Mouse (Mus musculus) kidney, postnatal 14 days (tissue): Measurements from ENCODE around the gene Mrpl45.

ENCODE experiments used
- DNase-seq: peaks from one replicate; pipeline ENCODE4 v3.0.0; 2022; ENCODE audit warnings: mixed read lengths

The Mrpl45 gene

DNA sequence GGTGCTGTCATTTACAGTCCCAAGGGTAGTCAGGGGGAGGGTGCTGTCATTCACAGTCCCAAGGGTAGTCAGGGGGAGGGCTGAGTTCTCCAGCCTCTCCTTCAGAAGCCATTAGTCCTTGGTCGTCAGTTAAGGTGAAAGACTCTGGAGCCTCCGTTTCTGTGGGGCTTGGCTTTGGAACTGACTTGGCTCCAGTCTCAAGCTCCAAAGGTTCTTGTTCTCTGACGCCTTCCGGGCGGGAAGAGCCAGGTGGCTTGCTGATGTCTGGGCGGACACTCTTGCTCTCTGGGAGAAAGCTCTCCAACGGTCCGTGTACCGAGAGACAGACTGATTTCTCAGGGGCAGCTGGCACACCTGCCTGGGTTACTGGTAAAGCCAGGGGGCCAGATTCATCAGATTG is 18.9 kb downstream of the Mrpl45 start:
- no peak for DNase-seq

DNA sequence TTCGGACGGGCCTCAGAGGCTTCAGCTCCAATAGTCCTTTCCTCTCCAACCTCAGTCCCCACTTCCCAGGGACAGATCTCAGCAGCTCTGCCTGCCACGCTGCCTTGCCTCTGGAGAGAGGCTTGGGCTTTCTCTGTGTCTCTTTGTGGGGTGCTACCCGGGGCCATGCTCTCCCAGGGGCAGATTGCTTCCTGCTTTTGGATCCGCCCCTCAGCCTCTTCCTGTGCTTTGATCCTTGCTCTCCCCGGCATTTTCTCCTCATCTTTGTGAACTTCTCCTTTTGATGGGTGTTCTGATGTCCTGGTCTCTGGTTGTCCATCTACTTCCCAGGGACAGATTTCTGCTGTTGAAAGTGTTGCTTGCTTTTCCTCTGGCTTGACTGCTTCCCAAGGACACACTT is 20.7 kb downstream of the Mrpl45 start:
- no peak for DNase-seq

DNA sequence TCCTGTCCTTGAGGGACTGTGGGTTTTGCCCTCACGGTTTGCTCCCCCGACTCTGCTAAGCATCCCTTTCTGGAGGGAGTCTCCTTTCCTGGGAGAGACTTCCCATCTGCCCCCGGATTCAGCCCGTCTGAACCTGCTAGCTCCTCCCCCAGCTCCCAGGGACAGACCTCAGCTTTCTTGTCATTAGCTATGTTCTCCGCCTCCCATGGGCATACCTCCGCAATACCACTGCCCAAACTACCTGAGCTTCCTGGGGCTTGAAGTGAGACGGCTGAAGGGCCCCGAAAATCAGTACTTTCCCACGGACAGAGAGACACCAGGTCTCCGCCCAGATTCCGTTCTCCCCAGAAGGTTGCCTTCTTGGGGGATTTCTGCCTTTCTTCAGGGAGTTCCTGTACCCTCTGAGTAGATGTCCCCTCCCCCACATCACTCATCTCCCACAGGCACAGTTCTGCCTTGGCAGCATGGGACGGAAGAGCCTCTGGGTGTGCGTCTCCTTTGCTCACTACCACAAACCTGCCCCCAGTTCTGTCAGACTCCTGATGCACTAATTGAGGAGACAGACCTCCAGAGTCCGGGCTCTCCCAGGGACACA is 21.3 kb downstream of the Mrpl45 start:
- DNase-seq, result no peak

DNA sequence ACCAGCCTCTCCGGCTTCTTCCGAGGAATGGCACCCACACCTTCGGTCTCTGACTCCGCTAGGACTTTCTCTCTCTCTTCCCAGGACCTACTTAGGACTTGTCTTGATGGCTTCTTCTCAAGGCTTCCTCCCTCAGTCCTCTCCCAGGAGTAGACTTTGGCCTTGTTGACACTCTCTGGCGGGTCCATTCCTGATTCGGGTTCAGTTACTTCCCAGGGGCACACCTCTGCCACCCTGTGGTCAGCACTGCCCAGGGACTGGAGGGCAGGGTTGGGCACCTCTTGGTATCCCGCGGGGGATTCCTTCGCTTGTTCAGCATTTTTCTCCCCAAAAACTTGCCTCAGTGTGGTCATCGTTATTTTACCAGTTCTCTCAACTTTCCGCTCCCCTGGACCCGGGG is 21.8 kb downstream of the Mrpl45 start:
- peak; percentile 26 for DNase-seq

DNA sequence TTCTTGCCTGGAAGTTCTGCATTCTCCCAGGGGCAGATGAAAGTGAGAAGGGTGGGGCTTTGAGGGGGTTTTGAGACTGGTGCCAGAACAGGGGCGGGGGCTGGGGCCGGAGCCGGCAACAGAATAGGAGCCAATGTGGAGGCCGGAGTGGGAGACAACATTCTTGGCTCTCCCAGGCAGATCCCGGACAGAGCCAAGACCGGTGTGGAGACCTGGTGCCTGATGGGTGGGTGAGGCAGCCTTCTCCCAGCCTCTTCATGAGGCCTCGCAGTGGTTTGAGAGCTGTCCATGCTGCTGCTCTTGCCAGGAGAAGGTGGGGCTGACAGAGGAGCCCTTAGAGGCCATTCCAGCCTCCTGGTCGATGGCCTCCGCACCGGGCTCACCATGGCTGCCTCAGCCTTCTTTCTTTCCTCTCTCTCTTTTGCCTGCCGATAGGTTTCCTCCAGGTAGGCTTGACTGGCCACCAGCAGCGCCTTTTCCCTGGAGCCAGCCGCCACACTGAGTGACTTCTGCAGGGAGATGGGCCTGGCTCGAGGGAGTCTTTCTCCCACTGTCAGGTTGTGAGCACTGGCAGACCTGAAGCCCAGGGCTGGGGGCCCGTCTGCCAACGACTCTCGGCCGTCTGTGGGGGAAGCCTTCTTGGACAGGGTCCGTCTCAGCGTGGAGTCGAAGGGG is 22.9 kb downstream of the Mrpl45 start:
- no peak for DNase-seq

DNA sequence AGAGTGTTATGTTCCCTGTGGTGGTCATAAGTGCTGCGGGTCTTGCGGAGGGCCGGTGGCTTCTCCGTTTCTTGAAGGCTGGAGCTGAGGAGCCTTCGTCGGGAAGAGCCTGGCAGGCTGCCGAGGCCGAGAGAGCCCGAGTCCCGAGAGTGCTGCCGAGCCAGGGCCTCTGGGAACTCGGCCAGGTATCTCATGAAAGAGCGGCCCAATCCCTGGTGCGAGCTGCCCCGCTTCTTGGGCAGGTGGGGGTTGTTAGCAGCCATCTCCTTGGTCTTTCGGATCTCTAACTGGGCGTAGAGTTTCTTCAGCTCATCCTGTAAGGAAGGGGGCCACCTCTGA is 23.4 kb downstream of the Mrpl45 start:
- DNase-seq, result peak; percentile 85

DNA sequence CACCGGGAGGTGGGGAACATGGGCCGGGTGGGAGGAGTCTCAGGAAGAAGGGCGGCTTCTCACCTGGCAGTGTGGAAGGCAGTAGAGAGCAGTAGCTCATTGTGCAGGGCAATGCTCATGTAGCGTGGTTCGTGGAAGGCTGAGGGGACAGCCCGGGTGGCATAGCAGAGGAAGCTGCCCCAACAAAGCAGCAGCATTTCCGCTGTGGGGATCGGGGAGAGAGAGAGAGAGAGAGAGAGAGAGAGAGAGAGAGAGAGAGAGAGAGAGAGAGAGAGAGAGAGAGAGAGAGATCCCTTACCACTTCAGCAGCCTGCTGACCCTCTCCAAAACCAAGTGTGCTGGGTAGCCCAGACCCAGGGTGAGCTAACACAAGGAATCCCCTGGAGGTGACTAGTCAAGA is 27.7 kb downstream of the Mrpl45 start:
- DNase-seq, result no peak

DNA sequence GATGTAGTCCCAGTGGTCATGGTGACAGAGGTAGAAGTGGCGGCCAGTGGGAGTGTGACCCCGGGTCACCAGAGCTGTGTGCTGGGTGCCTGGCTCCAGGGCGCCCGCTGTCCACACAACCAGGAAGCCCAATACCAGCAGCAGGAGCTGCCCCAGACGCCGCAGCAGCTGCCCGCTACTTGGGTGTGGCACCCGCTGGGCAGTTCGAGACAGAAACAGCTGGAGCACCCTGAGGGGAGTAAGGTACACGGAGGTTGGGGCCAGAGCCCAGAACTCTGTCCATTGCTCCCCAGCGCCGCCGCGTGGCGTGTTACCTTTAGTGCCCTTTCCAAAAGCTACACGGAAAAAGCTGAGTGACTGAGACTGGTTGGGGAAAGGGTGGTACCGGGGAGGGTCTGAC is 28.1 kb downstream of the Mrpl45 start:
- DNase-seq, result peak; percentile 30

DNA sequence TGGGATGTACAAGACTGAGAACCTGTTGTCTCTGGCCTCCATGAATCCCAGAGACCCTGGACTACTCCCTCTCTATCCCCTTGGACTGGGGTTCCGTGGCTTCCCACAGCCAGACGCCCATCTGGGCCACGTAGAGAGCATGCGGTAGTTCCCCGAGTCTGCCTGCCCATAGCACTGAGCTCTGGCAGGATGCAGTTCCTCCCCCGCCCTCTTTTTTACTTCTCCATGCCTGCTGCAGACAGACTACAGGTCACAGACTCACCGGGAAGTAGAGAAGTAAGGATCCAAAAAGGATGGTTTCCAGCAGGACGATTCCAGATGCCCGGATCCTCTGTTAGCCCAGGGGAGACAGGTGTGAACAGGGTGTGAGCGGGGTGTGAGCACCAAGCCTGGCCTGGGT is 29.9 kb downstream of the Mrpl45 start:
- no peak for DNase-seq

DNA sequence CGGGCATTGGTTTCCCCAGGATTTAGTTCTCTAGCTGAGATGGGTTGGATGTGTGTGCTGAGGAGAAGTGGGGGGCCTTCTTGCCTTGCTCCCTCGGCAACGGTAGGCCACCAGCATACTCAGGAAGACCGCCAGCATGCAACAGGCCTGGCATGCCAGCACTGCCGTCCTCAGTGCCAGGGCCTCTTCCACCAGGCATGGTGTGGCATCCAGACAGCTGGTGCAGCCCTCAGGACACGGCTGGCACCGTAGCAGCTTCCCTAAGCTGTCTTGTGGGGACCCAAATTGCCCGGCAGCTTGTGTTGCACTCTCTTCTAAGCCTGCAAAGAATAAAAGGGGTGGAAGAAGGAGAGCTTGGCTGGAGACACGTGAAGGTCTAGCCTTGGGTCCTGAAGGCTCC is 30.9 kb downstream of the Mrpl45 start:
- DNase-seq, result no peak

DNA sequence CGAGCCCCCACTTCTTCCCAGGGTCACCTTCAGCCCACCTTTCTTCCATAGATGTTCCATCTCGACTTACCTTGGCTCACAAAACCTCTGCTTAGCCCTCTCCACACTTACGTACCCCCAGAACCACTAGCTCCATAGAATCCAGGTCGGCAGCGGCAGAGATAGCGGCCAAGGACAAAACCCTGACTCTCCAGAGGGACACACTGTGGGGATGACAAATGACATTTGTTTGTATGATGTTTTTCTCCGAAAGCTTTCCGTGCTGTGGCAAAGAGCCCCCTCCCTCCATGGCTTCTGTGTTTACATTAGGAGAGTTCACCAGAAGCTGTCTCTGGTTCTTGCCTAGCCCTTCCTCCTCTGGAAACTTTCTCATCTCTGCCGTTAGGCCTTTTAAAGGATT is 31.8 kb downstream of the Mrpl45 start:
- DNase-seq, result no peak

DNA sequence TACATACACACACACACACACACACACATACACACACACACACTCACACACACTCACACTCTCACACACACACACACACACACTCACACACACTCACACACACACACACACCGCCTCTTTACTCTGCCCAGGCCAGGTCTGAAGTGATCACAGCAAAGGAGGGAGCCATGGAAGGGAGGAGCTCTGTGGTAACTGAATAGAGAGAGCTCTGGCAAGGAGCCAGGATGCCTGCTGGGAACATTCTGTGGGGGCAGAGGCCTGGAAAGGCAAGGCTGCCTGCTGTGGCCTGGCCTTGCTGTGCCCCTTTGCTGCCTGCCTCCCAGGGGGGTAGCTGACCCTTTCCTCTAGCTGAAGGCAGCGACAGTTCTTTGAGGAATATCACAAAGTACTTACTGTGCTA is 34.5 kb downstream of the Mrpl45 start:
- DNase-seq, result peak; percentile 91

DNA sequence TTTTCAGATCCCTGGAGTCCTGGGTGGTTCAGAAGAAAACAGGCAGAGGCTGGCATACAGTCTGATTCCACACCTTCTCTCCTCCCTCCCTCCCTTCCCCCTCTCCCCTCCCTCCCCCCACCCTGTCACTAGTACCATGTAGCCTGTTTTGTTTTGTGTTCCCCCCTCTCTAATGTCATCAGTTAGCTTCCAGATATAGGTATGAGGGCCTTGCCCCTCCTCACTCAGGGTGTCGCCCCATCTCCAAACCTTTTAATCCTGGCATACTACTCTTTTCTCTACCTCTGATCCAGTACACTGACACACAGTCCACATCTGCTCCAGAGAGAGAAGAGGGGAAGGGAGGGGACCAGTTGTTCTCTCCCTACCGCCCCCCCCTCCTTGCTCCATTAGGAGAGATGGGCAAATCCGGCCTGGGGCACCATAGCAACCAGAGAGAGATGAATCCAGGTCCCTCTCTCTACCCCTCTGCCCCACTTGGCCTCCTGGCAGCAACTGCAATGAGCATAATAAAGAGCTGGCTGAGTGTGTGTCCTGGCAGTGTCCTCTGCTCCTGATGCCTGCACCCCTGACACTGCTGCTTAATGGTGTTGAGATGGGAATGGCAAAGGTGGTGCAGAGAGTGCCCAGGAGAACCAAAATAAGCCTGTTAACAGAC is 36.6 kb downstream of the Mrpl45 start, which contains the start of gene Gpr179:
TSS of gene Gpr179 (minus strand) at position 51 of the 658 bp plus-strand sequence.
- no peak for DNase-seq

DNA sequence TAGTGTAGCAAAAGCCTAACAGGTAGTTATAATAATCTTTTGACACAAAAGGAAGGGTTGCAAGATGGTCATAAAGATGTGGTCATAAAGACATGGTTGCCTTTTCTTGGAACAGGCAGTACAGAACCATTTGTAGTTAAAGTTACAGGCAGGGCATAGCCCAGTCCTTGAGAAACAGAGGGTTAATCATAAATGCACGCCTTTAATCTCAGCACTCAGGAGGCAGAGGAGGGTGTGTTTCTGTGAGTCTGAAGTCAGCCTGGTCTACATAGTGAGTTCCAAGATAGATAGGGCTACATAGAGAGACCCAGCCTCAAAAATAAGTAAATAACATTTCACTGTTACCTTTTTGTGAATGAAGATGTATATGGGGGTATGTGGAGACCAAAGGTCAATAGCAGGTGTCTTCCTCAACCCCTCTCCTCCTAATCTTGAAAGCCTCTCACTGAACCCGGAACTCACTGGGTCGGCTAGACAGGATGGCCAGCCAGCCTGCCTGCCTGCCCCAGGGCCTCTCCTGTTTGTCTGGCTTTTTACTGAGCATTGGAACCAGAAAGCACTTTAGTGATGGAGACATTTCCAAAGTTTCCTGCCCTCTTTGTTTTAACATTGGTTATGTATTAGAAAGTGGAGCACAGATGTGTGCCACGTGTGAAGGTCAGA is 37.5 kb downstream of the Mrpl45 start:
- no peak for DNase-seq

DNA sequence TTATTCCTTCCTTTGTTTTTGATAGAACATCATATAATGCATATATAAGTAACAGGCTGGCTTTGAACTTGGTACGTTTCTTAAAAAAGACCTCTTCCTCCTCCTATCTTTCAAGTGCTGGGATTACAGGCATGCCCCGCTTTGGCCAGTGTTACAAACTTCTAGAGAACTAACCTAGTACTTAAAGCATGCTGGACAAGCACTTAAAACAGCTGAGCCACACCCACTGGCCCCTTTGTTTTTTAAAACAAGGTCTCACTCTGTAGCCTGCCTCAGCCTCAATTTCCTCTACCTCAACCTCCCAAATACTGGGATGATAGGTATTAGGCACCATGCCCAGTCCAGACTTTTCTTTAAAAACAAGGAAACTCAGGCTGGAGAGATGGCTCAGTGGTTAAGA is 39.1 kb downstream of the Mrpl45 start:
- DNase-seq, result no peak

DNA sequence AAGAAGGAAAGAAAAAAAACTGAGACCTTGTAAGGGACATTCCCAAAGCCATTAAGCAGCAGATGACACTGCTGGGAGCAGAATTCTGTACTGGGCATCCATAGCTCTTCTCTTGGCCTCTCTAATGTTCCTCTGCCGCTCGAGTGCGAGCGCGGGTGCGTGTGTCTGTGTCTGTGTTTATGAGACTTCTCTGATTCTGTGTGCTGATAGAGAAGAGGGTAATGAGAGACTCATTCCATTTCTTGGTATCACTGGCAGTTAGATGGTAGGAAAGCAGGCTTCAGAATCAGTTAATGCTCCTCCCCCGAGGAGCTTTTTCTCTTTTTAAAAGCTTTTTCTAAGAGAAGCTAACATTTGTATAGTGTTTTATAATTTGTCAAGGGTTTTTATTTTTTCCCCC is 39.7 kb downstream of the Mrpl45 start:
- no peak for DNase-seq

DNA sequence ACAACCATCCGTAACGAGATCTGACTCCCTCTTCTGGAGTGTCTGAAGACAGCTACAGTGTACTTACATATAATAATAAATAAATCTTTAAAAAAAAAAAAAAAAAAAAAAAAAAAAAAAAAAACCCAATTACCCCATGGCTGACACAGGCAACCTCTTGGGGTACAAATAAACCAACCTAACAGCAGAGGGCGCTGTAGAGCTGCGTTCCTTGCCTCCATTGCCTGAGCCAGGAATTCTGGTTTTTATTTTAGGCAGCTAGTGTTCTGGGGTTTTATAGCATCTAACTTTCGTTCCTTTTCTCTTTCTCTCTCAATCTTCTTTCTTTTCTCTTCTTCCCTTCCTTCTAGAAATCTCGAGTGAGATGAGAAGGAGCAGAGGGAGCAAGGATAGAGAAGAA is 42.1 kb downstream of the Mrpl45 start:
- peak; percentile 86 for DNase-seq

DNA sequence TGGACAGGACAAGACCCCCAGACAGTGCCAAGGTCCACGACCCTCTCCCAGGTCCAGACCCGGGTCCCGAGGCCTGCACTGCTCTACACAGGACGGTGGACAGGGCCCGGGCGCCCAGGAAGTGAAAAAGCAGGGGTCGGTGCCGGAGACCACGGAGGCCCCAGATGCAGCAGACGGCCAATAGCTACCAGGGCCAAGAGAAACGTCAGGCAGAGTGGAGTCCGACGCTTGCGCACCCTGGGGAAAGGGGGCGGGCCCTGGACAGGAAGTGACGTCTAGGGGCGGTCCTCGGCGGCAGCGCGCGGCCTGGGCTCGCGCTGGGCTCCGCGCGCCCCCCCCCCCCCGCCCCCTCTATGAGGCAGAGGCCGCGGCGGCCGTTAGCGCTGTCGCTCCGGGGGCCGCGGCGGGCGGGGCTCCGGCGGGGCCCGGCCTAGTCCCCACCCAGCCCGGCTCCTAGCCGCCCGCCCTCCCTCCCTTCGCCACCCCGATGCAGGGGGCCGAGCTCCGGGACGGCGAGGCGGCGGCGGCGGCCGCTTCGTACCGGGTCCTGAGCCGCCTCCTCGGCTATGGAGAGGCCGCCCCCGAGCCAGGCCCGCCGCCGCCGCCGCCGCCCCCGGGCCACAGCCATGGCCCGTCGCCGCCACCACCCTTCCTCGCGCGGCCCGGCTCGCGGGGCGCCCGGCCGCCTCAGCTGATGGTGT is 46.6 kb downstream of the Mrpl45 start, which contains the start of gene Socs7:
TSS of gene Socs7 (plus strand) at position 604 of the 701 bp plus-strand sequence.
- DNase-seq, result peak; percentile 97

DNA sequence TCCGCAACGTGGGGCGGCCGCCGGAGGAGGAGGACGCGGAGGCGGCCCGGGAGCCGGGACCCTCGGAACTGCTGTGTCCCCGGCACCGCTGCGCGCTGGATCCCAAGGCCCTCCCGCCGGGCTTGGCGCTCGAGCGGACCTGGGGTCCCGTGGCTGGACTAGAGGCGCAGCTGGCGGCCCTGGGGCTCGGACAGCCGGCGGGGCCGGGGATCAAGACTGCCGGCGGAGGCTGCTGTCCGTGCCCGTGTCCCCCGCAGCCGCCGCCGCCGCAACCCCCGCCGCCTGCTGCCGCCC is 47.1 kb downstream of the Mrpl45 start:
- DNase-seq, result no peak

DNA sequence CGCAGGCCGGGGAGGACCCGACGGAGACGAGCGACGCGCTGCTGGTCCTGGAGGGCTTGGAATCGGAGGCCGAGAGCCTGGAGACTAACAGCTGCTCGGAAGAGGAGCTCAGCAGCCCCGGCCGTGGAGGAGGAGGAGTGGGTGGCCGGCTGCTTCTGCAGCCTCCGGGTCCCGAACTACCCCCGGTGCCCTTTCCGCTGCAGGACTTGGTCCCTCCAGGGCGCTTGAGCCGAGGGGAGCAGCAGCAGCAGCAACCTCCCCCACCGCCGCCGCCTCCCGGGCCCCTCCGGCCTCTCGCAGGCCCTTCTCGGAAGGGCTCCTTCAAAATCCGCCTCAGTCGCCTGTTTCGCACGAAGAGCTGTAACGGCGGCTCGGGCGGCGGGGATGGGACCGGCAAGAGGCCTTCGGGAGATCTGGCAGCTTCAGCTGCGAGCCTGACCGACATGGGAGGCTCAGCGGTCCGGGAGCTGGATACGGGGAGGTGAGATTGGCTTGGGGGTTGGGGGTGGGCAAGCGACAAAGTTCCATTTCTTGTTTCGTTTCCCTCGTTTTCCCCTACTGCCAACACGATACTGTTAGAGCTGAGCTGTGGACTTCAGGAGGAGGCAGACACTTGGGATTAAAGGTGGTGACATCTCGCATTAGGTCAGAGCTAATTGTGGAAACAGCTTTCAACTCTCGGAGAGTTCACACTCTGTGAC is 47.6 kb downstream of the Mrpl45 start:
- DNase-seq, result peak; percentile 45

DNA sequence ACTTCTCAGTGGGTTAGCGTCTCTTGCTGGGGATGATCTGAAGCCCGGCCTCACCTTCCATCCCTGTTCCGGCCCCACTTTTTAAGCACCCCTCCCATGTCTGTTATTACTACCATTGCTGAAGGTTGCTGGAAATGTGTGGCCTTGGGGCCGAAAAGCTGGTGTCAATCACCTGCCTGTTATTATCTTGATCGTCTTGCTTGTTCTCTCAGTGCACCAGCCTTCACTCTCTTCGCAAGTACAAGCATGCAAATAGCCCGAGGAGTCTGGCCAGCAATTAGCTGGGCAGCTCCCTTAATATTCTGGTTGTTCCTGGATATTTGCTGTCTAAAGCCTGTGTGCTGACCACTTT is 48.1 kb downstream of the Mrpl45 start:
- peak; percentile 19 for DNase-seq

DNA sequence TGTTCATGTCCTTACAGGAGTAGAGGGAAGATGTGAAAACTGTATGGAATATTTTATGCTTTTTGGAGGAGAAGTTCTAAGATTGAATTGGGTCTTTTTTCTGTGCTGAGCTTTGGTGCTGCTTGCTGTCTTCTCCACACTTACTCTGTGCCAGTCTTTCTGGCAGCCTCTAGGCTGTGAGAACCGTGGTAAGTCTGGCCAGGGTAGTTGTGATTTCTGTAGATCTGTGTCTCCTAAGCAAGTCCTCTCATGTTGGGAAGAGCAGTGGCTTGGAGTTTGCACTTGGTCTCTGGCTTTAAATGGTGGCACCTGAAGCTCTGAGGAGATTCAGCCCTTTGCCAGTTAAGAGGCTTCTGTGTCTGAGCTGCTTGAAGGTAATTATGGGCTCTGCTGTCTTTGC is 50.0 kb downstream of the Mrpl45 start:
- no peak for DNase-seq

DNA sequence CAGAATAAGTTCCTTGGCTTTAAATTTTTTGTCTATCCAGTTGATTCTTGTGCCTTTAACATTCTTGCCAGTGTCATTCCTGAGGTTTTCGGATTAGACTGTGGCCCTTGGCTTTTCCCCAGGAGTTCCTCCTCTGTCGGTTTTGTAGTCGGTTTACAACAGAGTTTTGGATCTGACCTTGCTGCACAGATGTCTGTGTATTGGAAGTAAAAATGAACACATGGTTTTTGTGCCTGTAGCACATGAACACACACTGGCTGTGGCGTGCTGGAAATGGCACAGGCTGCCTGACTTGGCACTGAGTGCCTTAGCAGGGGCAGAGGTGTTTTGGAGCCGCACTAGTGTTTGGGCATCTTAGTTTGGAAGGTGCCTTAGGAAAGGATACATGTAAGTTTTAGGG is 53.0 kb downstream of the Mrpl45 start:
- no peak for DNase-seq
